Mouse (Mus musculus) midbrain, postnatal 0 days (tissue): ENCODE data around the gene Ralgps1. TPM values are rescaled to one million over a fixed set of nuclear protein-coding genes. Genes with fewer than 3 reads are reported as not detected.

Experiments
- ATAC-seq: fragments of 200-750 bp; cut with Nextera tagmentation; 2 replicates; pipeline ENCODE4 v1.8.0; 2017; ENCODE audit warnings: moderate number of reproducible peaks, mild to moderate bottlenecking, moderate TSS enrichment, moderate library complexity; ENCODE audit not compliant: low FRiP score
- DNase-seq: peaks from one replicate; pipeline ENCODE4 v3.0.0-alpha.2; 2015; ENCODE audit warnings: low spot score
- H3K27ac ChIP-seq: fragments of 300-500 bp; sonication (generic); 2 replicates; pipeline ENCODE4 v1.5.1; 2014; ENCODE audit warnings: low read depth, mild to moderate bottlenecking, low read length, mixed read lengths
- H3K27me3 ChIP-seq: fragments of 300-500 bp; sonication (generic); 2 replicates; pipeline ENCODE4 v1.6.1; 2014; ENCODE audit warnings: low read length, control low read depth, mixed read lengths; ENCODE audit not compliant: insufficient read depth
- H3K36me3 ChIP-seq: fragments of 300-500 bp; sonication (generic); 2 replicates; pipeline ENCODE4 v1.6.1; 2014; ENCODE audit warnings: low read length, control low read depth, mixed read lengths; ENCODE audit not compliant: insufficient read depth
- H3K4me1 ChIP-seq: fragments of 300-500 bp; sonication (generic); 2 replicates; pipeline ENCODE4 v1.6.1; 2014; ENCODE audit warnings: mild to moderate bottlenecking, control low read depth, antibody characterized with exemption, low read length, mixed read lengths; ENCODE audit not compliant: insufficient read depth
- H3K4me2 ChIP-seq: fragments of 300-500 bp; sonication (generic); 2 replicates; pipeline ENCODE4 v1.6.1; 2014; ENCODE audit warnings: low read depth, mild to moderate bottlenecking, low read length, mixed read lengths; ENCODE audit not compliant: poor library complexity, severe bottlenecking
- H3K4me3 ChIP-seq: fragments of 300-500 bp; sonication (generic); 2 replicates; pipeline ENCODE4 v1.5.1; 2014; ENCODE audit warnings: low read depth, mild to moderate bottlenecking, low read length, moderate library complexity
- H3K9ac ChIP-seq: fragments of 300-500 bp; sonication (generic); replicated peaks from 2 replicates; pipeline ENCODE4 v1.6.1; 2014; ENCODE audit warnings: mild to moderate bottlenecking, low read length, moderate library complexity, mixed read lengths; ENCODE audit not compliant: poor library complexity, severe bottlenecking
- H3K9me3 ChIP-seq: fragments of 300-500 bp; sonication (generic); 2 replicates; pipeline ENCODE4 v1.6.1; 2016; ENCODE audit warnings: low read length, control low read depth
- CTCF ChIP-seq: IDR thresholded peaks from 2 replicates; pipeline ENCODE4 v1.5.1; 2016; ENCODE audit warnings: antibody characterized with exemption, mild to moderate bottlenecking
- WGBS: fragments of 180-500 bp; shearing (Covaris S2); extraction: QIAGEN DNeasy Blood & Tissue Kit; methylation state at CpG from one replicate; pipeline ENCODE4 v1.1.7; 2014; 5-methylcytosine and 5-hydroxymethylcytosine counted together
- polyA plus RNA-seq: library from polyadenylated mRNA; unstranded; fragments of >200 nt; fragmentation: Nextera tagmentation; extraction: Ambion mirVana; gene quantifications from 2 replicates; pipeline ENCODE4 v1.2.1, GENCODE M21; 2015
- total RNA-seq: library from RNA; depleted of rRNA; stranded (reverse); fragments of >200 nt; gene quantifications from 2 replicates; pipeline ENCODE4 v1.2.3, GENCODE M21; 2014

Ralgps1 gene
- total and polyA plus RNA-seq, 2 experiments from 2014 or later: 26.4 to 74.6 TPM

DNA sequence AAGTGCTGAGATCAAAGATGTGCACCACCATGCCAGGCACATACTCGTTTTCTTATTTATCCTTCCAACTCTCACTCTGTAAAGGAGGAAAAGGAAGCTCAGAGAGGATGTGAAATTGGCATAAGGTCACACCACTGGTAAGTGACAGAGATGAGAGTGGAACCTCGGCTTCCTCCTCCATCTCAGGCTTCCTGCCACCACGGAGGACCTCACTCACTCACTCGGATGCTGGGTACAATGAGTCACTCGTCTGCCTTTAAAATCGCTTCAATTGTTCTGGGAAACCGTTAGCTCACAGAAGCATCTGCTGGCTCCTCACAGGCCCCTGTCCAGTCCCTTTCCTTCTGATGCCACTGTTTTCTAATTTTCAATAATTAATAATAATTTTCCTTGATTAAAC, 194.8 kb downstream of the Ralgps1 start:
- WGBS: 38% methylated on average over 7 of the region's 7 CpGs
- peaks cover 9% of the 10 kb centered on the region; the same call in 1 of the 2 replicates for H3K4me1 ChIP-seq
- ATAC-seq (no peak), DNase-seq (no peak)
- no peak for TF ChIP-seq CTCF
- H3K9me3 ChIP-seq: no peaks in the 10 kb centered on the region
- no peaks in the 10 kb centered on the region for H3K27me3 ChIP-seq
- no peak overlapping the region for H3K4me3 ChIP-seq
- no peak overlapping the region for H3K4me2 ChIP-seq
- H3K36me3 ChIP-seq: peaks cover 15% of the 10 kb centered on the region
- H3K27ac ChIP-seq: no peak overlapping the region
- no peak overlapping the region for H3K9ac ChIP-seq

DNA sequence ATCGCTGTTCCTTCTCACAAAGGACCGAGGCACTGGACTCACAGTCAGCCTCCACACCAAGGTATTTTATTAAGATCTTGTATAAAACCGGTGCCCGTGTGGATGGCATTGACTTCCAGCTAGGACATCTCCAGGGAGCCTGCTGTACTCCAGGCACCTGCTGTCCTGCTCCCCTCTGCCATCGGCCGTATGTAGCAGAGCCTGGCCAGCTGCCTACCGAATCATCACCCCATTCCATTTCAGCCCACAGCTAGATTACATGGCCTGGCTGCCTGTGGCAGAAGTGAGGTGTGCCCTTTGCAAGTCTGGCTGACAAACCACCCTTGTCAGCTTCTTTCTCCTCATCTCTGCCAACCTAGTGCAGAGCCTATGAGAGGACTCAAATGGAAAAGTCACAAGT, 197.6 kb downstream of the Ralgps1 start:
- H3K4me1 ChIP-seq: peaks cover 3% of the 10 kb centered on the region; the same call in 1 of the 2 replicates
- no peak overlapping the region for H3K27ac ChIP-seq
- H3K9ac ChIP-seq: no peak overlapping the region
- WGBS: 80% methylated on average over 7 of the region's 7 CpGs
- H3K27me3 ChIP-seq: no peaks in the 10 kb centered on the region
- no peak for TF ChIP-seq CTCF
- no peak for DNase-seq
- H3K4me3 ChIP-seq: no peak overlapping the region
- H3K9me3 ChIP-seq: no peaks in the 10 kb centered on the region
- ATAC-seq: no peak
- no peak overlapping the region for H3K4me2 ChIP-seq
- peaks cover 24% of the 10 kb centered on the region for H3K36me3 ChIP-seq

DNA sequence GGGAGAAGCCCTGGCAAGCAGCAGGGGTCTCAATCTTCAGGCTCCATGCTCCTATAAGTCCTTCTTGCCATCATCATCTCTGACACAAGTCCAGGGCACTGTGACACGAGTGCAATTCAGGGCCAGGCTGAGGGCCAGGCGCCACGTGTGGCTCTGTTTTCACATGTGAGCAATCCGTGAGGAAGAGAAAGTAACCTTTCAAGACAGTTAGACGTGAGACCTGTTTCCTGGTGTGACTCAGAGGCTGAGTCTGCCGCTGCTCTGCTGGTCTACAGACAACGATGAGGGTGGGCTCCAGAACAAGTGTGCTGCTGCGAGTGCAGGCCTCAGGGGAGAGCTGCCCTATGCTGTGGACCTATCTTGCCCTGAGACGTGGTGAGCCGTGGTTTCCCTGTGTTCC, 198.2 kb downstream of the Ralgps1 start:
- Histone ChIP-seq H3K9ac (no peak overlapping the region), H3K9me3 (no peaks in the 10 kb centered on the region), H3K4me2 (no peak overlapping the region), H3K4me1 (no peaks in the 10 kb centered on the region), H3K27me3 (no peaks in the 10 kb centered on the region), H3K4me3 (no peak overlapping the region), H3K27ac (no peak overlapping the region), H3K36me3 (peaks cover 24% of the 10 kb centered on the region)
- DNase-seq: no peak
- no peak for TF ChIP-seq CTCF
- no peak for ATAC-seq
- 87% methylated on average over 10 of the region's 10 CpGs for WGBS

DNA sequence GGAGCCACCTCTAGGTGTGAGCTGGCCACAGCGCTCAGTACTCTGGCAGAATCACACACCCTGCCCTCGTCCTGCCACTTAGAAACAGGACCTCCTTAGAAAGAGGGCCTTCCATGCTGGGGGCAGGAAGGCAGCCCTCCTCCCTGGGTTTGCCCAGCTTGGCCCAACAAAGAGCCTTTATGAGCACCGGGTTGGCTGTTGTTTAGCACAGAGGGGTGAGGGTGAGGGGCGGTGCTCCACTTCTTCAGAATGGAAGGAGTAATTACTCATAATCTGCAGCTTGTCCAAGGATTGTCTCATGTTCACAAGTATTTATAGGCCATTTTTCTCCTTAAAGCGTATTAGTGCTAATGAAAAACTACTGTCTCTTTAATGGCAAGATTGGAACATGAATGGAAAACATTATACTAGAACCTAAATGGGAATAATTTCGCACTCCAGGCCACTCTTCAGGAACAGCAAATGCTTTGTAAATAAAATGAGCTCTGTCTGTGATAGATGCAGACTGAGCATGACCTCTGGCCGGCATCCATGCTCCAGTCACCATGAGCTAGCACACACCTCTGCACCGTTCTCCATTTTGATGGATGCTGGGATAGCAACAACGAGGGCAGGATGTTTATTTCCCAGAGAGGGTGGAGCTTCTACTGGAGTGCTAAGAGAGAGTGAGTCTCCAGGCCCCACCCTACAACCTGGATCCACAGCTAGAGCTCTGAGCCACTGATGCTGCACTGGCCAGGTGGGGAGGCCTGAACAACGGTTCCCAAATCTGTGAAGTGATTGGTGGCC, 200.3 kb downstream of the Ralgps1 start:
- no peaks in the 10 kb centered on the region for H3K9me3 ChIP-seq
- H3K27ac ChIP-seq: no peak overlapping the region
- ATAC-seq: no peak
- H3K9ac ChIP-seq: no peak overlapping the region
- peaks cover 38% of the 10 kb centered on the region for H3K36me3 ChIP-seq
- no peak for TF ChIP-seq CTCF
- no peak for DNase-seq
- H3K4me3 ChIP-seq: no peak overlapping the region
- WGBS: 66% methylated on average over 10 of the region's 10 CpGs
- H3K4me1 ChIP-seq: no peaks in the 10 kb centered on the region
- no peak overlapping the region for H3K4me2 ChIP-seq
- H3K27me3 ChIP-seq: no peaks in the 10 kb centered on the region

DNA sequence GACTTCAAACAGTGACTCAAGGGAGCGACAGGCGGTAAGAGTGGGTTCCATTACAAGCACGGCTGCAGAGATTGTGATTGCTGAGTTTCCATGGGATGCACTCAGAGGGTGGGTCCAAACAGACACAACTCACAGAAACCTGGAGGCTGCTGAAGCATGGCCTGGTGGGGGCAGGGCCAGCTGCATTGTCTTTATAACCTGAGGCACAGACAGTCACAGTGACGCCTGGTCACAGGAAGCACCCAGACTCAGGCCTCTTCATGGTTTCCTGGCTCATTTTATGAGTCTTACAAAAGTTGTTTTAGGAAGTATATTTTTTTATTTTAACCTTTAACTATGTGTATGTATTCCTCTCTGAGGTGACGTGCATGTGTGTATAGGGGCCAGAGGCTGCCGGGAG, 201.8 kb downstream of the Ralgps1 start:
- Histone ChIP-seq H3K4me2 (no peak overlapping the region), H3K27ac (no peak overlapping the region), H3K36me3 (peaks cover 41% of the 10 kb centered on the region), H3K4me1 (no peaks in the 10 kb centered on the region), H3K4me3 (no peak overlapping the region), H3K9me3 (no peaks in the 10 kb centered on the region), H3K27me3 (no peaks in the 10 kb centered on the region), H3K9ac (no peak overlapping the region)
- no peak for DNase-seq
- no peak for ATAC-seq
- no peak for TF ChIP-seq CTCF
- 81% methylated on average over 6 of the region's 6 CpGs for WGBS

DNA sequence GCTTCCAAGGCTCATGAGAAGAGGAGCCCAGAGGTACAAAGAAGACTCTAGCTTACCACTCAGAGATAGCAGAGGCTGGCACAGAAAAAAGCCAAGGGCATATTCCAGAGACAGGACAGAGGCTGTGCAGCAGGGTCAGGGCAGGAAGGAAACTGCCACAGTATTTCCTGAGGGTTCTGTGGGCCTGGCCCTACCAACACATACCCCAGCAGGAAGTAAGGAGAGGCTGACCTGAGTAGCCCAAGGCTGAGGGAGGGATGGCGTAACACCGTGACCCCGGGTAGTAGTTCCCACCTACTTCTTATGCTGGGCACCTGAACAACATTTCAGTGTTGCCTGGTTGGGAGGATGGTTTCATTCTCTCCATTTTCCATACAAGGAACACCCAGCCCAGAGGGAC, 204.2 kb downstream of the Ralgps1 start:
- no peaks in the 10 kb centered on the region for H3K4me1 ChIP-seq
- TF ChIP-seq CTCF: no peak
- H3K4me2 ChIP-seq: no peak overlapping the region
- WGBS: 97% methylated on average over 3 of the region's 3 CpGs
- no peak for DNase-seq
- H3K36me3 ChIP-seq: peaks cover 33% of the 10 kb centered on the region
- no peak overlapping the region for H3K9ac ChIP-seq
- H3K4me3 ChIP-seq: no peak overlapping the region
- H3K27me3 ChIP-seq: no peaks in the 10 kb centered on the region
- H3K9me3 ChIP-seq: no peaks in the 10 kb centered on the region
- H3K27ac ChIP-seq: no peak overlapping the region
- no peak for ATAC-seq
